ENCODE assay signal across 8 mouse cellular contexts in the genomic region with DNA sequence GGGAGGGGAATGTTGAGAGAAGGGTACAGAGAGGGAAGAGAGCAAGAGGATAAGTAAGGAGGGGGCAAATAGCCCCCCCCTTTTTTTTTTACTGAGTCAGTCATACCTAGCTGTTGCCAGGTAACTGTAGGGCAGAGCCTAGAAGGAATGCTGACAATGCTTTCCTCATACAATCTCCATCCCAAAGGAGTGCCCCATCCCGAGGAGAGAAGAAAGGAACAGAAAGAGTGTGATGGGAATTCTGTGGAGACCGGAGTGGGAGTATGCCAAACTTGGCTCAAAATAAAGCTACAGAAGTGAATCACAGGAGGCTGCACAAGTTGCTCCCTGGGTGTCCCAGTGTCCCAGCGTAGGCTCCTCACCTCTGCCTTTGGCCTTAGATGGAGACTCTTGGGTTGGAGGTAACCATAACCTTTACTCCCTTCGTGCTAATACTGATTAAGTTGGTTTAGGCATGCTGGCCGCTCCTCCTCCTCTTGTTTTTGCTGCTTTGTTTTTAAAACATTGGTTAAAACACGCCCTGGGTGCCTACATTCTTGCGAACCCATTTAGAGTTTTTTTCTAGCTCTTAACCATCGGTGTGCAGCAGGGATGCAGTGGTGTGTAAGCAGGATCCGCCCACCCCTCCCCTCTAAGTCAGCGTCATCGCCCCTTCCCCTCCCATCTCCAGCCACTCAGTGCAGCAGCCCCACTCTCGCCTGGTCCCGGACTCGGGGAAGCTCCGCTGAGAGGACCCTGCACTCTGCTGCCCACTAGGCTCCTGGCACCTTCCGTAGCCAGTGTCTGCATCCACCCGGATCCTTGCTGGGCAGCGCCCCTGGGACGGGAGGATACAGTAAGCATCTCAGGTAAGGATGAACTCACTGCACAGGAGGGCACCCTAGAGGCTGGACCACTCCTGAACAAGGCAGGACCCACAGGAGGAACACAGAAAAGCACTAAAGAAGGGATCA. TPM values are rescaled to one million over a fixed set of nuclear protein-coding genes. Genes with fewer than 3 reads are reported as not detected.
DNase-seq lines count a peak whose midpoint lies in the region; ATAC-seq and TF ChIP-seq lines count a peak whose summit lies in the region.

Prss35 (plus strand) TSS at position 691 of the 953 bp plus-strand sequence.

- H3K27ac ChIP-seq in heart, embryonic 11.5 days (ENCODE audit: low read depth, low read length), result no peak within 1 kb of the TSS
- H3K27ac ChIP-seq in embryonic fibroblast, embryonic 13.5 days (ENCODE audit: insufficient read depth, low read length), result no peak within 1 kb of the TSS
- no peak within 1 kb of the TSS for H3K27ac ChIP-seq in intestine, embryonic 14.5 days (ENCODE audit: low read depth)
- H3K27ac ChIP-seq in midbrain, embryonic 13.5 days, result no peak within 1 kb of the TSS

- no peak for TF ChIP-seq CTCF in embryonic fibroblast, embryonic 13.5 days (IDR thresholded peaks at IDR 0.05; ENCODE audit: borderline replicate concordance, insufficient read depth, low read length)

- no peaks in the 10 kb centered on the region for H3K4me1 ChIP-seq in heart, embryonic 11.5 days (ENCODE audit: control insufficient read depth, insufficient read depth, low read length)
- H3K4me1 ChIP-seq in embryonic fibroblast, embryonic 13.5 days (ENCODE audit: control insufficient read depth, insufficient read depth, low read length), result peaks cover 5% of the 10 kb centered on the region
- H3K4me1 ChIP-seq in intestine, embryonic 14.5 days (replicated peaks; ENCODE audit: control insufficient read depth, insufficient read depth, low read length), result peaks cover 13% of the 10 kb centered on the region
- peaks cover 13% of the 10 kb centered on the region for H3K4me1 ChIP-seq in midbrain, embryonic 13.5 days (replicated peaks)

- ATAC-seq in heart, embryonic 11.5 days (replicated peaks; ENCODE audit: insufficient number of reproducible peaks, low FRiP score, low TSS enrichment), result peak; percentile 74
- peak; percentile 56 for ATAC-seq in intestine, embryonic 14.5 days (replicated peaks; ENCODE audit: low FRiP score, low TSS enrichment, low read depth)
- peak; percentile 90 for ATAC-seq in midbrain, embryonic 13.5 days
- ATAC-seq in erythroblast, adult 5-6 weeks (replicated peaks; ENCODE audit: low FRiP score, poor library complexity, severe bottlenecking), result no peak

- no peak for DNase-seq in heart, adult 8-10 months (ENCODE audit: low spot score)
- peak; percentile 89 for DNase-seq in R1 (ENCODE audit: low read depth, low spot score)
- DNase-seq in intestine, embryonic 14.5 days (ENCODE audit: low spot score), result peak; percentile 55
- no peak for DNase-seq in cerebellum, adult 18-20 months

- H3K9ac ChIP-seq in heart, embryonic 11.5 days (ENCODE audit: low read depth, low read length), result 0 out of 2 replicates have a peak within 1 kb of the TSS, but pooled peaks have one; percentile 13
- H3K9ac ChIP-seq in intestine, embryonic 14.5 days (ENCODE audit: low read length), result peak within 1 kb of the TSS; percentile 30
- H3K9ac ChIP-seq in midbrain, embryonic 13.5 days (replicated peaks), result peak within 1 kb of the TSS; percentile 59

- no peaks in the 10 kb centered on the region for H3K36me3 ChIP-seq in heart, embryonic 11.5 days (ENCODE audit: control insufficient read depth, insufficient read depth, low read length)
- no peaks in the 10 kb centered on the region for H3K36me3 ChIP-seq in intestine, embryonic 14.5 days (ENCODE audit: control insufficient read depth, insufficient read depth, low read length)
- H3K36me3 ChIP-seq in midbrain, embryonic 13.5 days, result no peaks in the 10 kb centered on the region

- H3K27me3 ChIP-seq in heart, embryonic 11.5 days (ENCODE audit: control insufficient read depth, insufficient read depth, low read length), result no peaks in the 10 kb centered on the region
- 0 out of 2 replicates have a peak, but pooled peaks cover 7% of the 10 kb centered on the region for H3K27me3 ChIP-seq in intestine, embryonic 14.5 days (replicated peaks; ENCODE audit: control insufficient read depth, insufficient read depth, low read length)
- H3K27me3 ChIP-seq in midbrain, embryonic 13.5 days, result peaks cover 10% of the 10 kb centered on the region

- H3K4me3 ChIP-seq in heart, embryonic 11.5 days (ENCODE audit: low read depth, low read length), result peak within 1 kb of the TSS; percentile 18
- H3K4me3 ChIP-seq in embryonic fibroblast, embryonic 13.5 days (ENCODE audit: insufficient read depth, low read length), result peak within 1 kb of the TSS; percentile 33
- H3K4me3 ChIP-seq in intestine, embryonic 14.5 days (ENCODE audit: low read depth, low read length), result peak within 1 kb of the TSS; percentile 25
- H3K4me3 ChIP-seq in midbrain, embryonic 13.5 days (replicated peaks), result peak within 1 kb of the TSS; percentile 39

- peak; percentile 20; the same call in 1 of the 2 replicates for TF ChIP-seq POLR2A in embryonic fibroblast, embryonic 13.5 days (IDR thresholded peaks at IDR 0.05; ENCODE audit: low read depth, low read length)

- peak within 1 kb of the TSS; percentile 65 for H3K4me2 ChIP-seq in heart, embryonic 11.5 days
- H3K4me2 ChIP-seq in intestine, embryonic 14.5 days (ENCODE audit: low read length), result peak within 1 kb of the TSS; percentile 53
- peak within 1 kb of the TSS; percentile 67 for H3K4me2 ChIP-seq in midbrain, embryonic 13.5 days (replicated peaks)

- no peaks in the 10 kb centered on the region for H3K9me3 ChIP-seq in heart, embryonic 11.5 days (replicated peaks; ENCODE audit: control insufficient read depth, low read length)
- H3K9me3 ChIP-seq in intestine, embryonic 14.5 days (ENCODE audit: control insufficient read depth, low read length), result no peaks in the 10 kb centered on the region
- H3K9me3 ChIP-seq in midbrain, embryonic 13.5 days, result no peaks in the 10 kb centered on the region

- WGBS in heart, embryonic 11.5 days (ENCODE audit: insufficient replicate concordance), result 5% methylated on average over 19 of the region's 19 CpGs
- 4% methylated on average over 18 of the region's 19 CpGs for WGBS in intestine, embryonic 14.5 days
- WGBS in midbrain, embryonic 13.5 days, result 2% methylated on average over 19 of the region's 19 CpGs

RNA-seq across cellular contexts. Expression of gene Prss35, which starts in this region (rescaled TPM):
- 12.8 and 16.8 TPM in 2 replicates for polyA plus RNA-seq in heart, embryonic 11.5 days (2014; fragmentation: Nextera tagmentation; extraction: Ambion mirVana)
- total RNA-seq in heart, adult 8-10 months (2022), result 1 to 10 TPM in 1 of 4 experiments, under 1 TPM in 3; 0.08 to 1.7 (median 0.33) TPM
- 7.3 and 23.0 TPM in 2 replicates for polyA plus RNA-seq in embryonic fibroblast, embryonic 13.5 days (2011; ENCODE audit: insufficient read length, low read depth, missing spikeins)
- polyA plus RNA-seq in intestine, embryonic 14.5 days (2014; fragmentation: Nextera tagmentation; extraction: Ambion mirVana), result 9.6 and 9.7 TPM in 2 replicates
- polyA plus RNA-seq in midbrain, embryonic 13.5 days (2015; fragmentation: Nextera tagmentation; extraction: Ambion mirVana), result 1.4 and 1.7 TPM in 2 replicates
- total RNA-seq in erythroblast, adult 5-6 weeks (2015; ENCODE audit: low replicate concordance), result not detected in 2 replicates
- total RNA-seq in erythroblast, adult 5-6 weeks (2017; ENCODE audit: low replicate concordance), result not detected in 2 replicates

Comparison
In these comparisons a context has a peak if more than half of its experiments do, and no peak if none do; other contexts are left out.
1. DNase-seq: peak in R1 (single experiment) and intestine, embryonic 14.5 days (single experiment); none in heart, adult 8-10 months (single experiment) and cerebellum, adult 18-20 months (0 of 2).
2. Peak in every context shown above with its lines, with median percentiles within 50 percentile points of each other: H3K4me2 ChIP-seq, H3K4me3 ChIP-seq and H3K9ac ChIP-seq.